Mouse (Mus musculus): ENCODE measurements around the gene Chml.

DNA sequence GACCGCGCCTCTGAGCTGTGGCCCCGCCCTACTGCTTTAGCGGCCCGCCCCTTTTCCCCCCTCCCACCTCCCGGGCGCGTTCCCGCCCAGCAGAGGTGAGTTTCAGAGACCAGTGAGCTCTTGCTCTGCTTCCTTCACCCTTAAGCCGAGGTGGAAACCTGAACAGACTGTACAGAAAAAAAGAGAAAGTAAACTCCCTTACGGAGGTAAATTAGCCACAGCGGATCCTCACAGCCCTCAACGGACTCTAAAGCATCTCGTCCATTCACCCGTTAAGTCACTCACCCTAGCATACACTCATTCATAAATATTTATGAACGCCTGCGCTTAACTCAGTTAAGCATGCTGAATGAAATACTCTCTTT, 278 bp upstream of the Chml start:
- TF ChIP-seq CTCF (IDR thresholded peaks at IDR 0.05; ENCODE audit: low read depth, low read length) (no peak), EP300 (IDR thresholded peaks at IDR 0.05; ENCODE audit: insufficient read depth, low read depth, low read length) (no peak), POLR2A (IDR thresholded peaks at IDR 0.05; ENCODE audit: insufficient read depth, low read length) (no peak)
